Mouse (Mus musculus) skeletal muscle tissue, adult 2 months (tissue): ENCODE results near the gene Slc20a1.

Source experiments
- DNase-seq: peaks from one replicate; pipeline ENCODE4 v3.0.0-alpha.2; 2012; ENCODE audit warnings: low read depth, low spot score

Slc20a1 gene

DNA sequence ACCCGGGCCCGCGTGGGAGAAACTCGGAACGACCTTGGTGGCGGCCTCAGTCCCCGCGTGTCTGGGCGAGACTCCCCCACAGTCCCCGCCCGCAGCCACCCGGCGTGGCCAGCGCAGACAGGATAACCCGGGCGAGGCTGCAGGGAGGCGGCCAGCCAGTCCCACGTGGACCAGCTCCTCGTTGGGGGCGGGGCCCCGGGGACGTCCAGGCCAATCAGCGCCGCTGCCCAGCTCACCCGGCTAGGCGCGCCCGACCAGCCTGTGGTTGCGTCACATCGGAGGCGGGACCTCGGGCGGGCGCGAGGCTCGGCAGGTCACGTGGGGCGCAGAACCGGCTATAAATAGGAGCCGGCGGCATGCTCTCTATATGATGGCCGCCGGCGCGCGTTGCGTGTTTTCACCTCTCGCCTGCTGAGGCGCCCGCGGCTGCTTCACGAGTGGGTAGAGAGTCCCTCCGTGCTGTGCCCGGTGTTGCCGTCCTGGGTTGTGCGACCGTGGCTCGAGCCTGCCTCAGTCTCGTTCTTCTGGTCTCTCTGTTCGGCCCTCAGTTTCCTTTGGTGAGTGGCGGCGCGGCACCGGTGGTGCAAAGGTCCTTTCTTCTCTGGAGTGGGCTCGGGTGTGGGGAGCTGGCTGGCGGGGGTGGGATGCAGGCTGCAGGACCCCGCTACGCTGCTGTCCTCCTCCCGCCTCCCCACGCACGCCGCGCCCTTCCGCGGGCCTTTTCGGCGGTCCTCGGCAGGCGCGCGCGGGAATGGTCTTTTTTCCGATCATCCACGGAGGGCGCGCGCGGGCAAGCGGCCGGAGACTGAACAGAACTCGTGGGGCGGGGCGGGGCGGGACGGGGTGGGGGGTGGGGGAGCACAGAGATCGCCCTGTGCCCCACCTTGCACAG, at the start of gene Slc20a1:
Gene Slc20a1 (plus strand): TSS at position 329 of the 892 bp plus-strand sequence.
- DNase-seq, result peak; percentile 98

DNA sequence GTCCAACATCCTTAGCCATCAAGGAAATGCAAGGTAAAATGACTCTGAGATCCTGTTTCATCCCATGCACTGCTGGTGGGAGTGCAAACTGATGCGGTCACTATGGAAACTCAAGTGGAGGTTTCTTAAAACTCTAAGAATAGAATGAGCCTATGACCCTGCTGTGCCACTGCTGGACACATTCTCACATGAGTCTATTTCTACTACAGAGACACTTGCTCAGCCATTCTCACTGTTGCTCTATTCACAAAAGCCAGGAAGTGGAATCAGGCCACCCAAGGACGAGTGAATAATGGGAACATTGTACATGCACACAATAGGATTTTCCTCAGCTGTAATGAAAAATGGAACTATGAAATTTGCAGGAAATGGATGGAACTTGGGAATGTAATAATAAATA, 49.7 kb upstream of the Slc20a1 start:
- no peak for DNase-seq

DNA sequence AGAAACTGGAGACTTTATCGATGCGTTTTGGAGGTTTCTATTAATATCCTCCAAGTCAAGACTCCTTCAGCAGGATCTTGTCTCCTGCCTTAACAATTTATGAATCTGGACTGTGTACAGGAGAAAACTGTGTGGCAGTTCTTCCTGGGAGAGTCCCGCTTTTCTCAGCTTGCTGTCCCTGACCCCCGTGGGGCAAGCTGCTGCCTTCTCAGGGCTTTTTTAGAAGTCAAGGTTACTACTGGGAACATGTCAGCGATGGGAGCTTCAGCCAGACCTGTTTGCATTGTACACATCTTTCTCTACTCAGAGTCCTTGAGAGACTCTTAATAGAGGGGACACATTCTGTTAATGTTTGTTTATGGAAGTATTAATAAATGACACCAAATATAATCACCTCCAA, 48.2 kb upstream of the Slc20a1 start:
- DNase-seq, result no peak

DNA sequence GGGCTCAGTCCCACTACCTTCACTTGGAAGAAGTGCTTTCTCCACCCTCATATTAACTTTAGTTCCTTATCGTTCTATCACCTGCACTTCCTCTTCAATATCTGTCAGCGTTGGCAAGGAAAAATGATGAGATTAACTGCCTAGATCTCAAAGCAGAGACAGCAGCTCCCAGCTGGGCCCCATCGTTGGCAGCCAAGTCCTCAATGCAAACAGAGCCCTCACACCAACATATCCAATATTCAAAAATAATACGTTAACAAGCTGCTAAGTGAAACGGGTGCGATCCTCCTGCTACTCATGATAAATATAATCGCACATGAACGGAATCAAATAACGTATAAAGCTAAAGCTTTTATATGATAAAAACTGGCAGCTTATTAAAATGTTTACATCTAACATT, 47.5 kb upstream of the Slc20a1 start:
- no peak for DNase-seq

DNA sequence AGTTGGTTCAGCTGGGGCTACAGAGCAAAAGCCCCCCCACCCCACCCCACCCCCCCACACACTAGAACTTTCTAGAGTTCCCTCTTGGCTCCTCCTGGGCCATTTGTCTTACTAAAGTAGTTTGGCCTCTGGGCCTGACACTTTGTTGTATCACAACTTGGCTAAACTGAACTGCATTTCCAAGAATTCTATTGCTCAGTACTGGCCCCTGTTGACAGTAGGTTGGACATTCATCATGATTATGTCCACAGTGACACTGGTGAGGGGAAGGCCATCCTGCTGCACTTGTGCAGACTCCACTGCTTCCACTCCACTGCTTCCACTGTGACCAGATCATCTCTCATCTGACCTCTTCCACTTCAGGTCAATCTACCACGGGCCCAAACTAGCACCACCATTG, 45.8 kb upstream of the Slc20a1 start:
- DNase-seq, result no peak

DNA sequence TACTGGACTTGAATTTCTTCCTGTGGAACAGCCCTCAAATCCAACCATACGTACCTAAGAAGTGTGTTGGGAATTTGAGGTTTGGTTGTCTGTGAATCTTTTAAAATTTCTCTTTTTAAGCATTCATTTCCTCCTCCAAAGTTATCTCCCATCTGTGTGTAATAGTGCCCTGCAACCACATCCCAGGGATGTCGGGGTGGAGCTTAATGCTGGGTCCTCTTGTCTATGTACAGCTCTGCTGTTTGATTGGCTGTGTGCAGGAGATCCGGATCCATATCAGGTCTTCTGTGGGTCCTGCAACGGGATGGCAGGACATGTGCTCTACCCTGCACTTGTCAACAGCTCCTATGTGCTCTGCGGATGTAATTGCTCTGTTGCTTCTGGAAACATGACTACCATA, 33.7 kb upstream of the Slc20a1 start:
- DNase-seq, result no peak

DNA sequence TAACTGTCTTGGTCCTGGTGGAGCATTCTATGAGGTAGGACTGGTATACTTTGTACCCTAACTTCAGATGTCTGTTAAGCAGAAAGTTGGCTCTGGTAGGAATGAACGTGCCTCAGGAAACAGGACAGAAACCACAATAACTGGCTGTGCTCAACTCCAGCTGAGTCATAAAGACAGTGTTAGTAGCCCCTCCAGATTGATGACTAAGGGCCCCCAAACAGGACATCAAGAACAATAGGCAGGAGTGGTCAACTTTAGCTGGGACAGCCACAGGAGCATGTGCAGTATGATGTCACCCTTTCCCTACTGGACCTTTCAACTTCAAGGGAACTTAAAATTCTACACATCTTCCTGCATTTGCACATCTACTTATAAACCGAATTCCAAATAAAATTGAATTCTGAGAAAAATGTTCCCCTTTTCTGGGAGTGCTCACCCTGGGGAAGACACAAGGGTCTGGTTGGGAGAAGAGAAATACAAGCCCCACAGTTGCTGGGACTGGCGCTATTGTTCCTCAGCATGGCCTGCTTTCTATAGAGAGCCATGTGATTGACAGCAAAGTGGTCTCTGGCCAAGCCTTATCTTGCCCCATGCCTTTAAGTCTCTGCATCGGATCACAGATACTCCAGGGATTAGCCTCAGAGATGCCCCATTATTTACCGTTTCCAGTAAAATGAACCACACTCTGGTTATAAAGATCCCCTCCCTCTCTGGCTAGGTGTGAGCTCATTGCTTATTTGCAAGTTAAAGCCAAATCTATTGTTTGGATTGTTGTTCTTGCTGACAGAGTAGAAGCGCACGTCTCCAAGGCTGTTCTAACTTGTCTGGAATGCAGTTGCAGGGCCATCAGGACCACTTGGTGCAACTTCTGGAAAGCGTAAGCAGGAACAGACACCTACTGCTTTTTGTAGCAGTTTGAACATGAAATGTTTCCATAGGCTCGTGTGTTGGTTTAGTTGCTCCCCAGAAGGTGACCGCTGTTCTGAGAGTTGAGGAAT, 31.8 kb upstream of the Slc20a1 start:
- no peak for DNase-seq

DNA sequence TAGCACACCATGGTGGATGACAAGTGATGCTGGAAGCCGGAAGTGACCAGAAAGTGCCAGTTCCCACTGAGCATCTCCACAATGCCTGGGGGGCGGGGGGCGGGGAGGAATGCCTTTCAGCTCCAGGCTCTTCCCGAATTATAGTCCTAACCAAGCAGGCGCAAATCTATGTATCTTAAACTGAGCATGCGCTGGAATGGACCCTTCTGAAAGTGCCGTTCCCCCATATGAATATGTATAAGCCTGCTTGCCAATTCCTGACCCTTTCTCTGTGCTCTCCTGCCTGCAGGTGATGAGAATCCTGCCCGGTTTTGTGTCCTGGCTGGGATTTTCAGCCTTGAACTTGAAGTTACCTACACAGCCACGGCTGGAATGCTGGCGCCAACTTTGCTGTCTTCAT, 25.2 kb upstream of the Slc20a1 start:
- no peak for DNase-seq

DNA sequence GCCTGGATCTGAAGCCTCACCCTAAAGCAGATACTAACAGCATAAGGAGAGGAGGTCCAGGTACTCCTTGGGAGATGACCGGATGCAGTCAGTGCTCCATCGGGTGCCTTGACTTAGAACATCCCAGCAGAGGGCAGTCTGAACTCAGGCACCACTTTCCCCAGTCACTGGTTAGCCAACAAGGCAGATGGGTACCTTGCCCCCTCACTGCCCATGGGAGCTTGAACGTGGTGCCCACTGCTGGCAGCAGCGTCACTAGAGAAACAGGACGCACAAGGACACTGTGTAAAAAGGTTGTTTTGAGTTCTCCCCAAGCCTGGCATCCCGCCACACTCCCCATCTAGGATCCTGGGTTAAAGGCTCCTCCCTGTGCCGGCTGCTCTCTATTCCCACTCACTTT, 24.1 kb upstream of the Slc20a1 start:
- DNase-seq, result no peak

DNA sequence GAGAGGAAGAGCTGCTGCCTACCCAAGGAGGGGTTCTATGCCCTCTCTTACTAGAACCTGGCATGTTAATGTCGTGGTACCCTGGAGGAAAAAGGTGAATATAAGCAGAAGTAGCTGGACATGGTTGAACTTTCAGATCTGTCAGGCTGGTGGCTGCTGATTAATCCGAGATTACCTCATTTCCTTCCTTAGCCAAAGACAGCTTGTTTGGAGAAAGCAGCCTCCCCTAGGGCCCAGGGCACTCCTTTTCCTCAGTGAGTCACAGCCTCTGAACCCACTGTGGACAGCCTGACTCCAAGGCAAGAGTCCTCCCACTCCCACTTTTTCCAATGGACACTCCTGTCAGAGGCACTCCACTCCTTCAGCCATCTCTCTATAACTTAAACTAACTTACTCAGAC, 22.9 kb upstream of the Slc20a1 start:
- no peak for DNase-seq

DNA sequence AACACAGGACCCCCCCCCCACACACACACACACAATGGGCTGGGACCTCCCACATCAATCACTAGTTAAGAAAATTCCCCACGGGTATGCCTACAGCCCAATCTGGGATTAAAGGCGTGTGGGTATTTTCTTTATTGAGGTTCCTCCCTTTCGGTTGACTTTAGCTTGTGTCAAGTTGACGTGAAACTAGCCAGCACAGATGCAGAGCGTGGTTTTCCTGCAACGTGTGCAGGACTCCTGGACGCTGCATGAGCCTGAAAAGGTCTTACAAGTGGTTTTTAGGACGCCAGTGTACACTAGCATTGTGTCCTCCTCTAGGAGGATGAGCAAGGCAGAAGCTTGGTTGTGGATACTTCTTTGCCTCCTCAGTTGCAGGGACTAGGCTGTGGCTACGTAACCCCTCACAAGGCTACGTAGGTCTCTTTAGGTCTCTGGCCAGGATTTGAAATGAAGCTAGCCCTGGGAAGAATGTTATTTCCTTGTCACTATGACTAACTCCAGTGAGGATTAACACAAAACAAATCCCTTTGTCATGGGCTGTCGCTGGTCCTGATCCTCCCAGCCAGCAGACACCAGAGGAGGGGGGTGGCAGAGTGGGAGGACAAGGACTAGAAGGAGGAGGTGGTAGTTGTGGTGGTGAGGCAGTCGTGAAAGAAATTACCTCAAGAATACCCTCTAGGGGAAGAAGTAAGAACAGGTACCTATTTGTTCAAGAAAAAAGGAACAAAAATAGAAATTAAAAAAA, 21.7 kb upstream of the Slc20a1 start:
- no peak for DNase-seq

DNA sequence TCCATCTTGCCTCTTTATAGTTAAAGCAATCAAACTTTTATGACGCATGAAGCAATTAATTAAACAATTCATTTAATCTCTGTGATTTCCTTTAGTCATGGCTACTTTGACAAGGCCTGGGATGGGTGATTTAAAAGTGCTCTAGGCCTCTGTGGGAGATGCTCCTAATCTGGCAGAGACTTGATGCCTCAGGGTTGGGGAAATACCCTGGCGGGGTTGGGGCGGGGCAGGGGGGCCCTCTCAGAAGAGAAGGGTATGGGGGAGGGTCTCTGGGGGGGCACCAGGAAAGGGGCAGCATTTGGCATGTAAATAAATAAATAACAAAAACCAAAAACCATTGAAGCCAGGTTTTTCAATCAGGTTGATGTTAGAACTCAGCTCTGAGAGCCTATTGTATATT, 20.9 kb upstream of the Slc20a1 start:
- no peak for DNase-seq

DNA sequence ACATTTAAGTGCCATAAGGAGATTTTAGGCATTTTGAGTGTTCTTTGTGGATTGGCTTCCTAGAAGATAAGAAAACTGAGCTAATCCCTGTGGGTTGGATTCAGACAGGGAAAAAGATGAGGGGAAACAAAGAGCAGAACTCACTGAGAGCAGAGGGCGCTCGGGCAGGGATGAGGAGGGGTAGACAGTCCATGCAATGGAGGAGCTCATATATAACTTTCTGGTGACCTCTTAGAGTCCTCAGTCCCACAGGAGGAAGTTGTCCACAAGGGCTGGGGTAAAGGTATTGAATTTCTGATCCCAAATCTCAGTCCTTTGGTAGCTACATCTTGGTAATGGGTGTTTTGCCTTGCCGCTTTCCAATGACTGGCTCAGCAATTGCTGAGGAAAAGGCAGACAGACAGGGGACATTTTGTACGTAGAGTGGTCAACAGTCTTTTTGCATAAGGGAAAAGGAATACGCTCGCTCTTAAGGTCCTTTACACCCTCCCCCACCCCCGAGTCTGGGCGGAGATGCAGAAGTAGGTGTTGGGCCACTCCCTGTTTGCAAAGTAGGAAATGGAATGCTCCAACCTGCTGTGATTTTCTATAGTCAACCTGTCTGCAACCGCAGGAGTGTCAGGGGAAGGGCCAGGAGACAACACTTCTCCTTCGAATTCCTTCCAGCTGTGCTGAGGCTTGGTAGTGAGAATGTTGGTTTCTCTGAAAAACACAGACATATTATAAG, 20.2 kb upstream of the Slc20a1 start:
- DNase-seq, result no peak

DNA sequence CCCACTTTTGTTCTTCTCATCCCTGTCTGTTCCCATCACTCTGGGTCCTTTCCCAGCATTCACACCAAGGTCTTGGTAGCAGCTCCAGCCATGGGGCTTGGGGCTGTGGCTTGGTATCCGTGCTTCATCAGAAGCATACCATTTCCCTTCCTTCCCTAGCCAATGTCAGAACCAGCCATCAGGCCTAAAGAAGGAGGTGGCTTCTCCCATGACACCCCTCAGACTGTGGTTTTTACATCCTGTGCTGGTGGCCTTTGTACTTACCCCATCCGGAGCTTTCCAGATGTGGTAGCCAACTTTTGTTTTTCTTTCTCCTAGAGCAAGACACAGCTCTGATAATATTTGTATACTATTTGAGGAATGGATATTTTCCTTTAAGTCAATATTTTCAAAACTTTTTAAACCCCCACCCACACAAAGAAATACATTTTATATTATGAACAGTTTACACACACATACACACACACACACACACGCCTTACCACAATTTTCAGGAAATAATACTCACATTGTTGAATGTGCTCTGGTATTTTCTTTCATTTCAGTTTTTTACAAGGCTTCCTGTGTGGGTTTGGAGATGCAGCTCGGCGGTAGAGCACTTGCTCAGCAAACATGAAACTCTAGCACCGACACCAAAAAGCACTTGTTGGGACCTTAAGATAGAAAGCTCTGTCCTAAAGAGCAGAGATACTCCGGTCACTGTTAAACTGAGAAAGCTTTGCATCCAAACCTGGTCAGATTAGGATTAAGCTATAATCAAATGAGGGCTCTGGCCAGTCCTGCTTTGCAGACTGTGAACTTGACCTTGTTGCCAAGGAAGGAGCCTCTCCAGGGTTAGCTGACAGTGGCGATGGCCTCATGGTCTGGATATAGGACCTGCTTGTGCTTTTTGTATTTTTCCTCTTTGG, 18.4 kb upstream of the Slc20a1 start:
- no peak for DNase-seq

DNA sequence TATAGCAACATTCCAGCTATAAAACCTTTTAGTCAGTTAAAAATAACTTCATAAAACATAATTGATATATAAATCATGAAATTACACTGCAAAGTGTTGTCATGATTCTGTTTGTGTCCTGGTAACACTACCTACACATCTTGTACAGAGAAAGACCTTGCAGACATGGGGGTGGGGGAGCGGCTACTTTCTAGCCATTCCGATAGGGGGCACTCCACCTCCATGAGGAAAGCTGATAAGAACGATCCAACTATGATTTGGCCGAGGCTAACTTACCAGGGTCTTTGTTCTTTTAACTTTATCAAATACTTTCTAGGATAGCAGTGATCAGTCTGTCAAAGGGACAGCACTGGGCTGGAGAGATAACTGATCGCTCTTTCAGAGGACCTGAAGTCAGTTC, 17.1 kb upstream of the Slc20a1 start:
- DNase-seq, result no peak

DNA sequence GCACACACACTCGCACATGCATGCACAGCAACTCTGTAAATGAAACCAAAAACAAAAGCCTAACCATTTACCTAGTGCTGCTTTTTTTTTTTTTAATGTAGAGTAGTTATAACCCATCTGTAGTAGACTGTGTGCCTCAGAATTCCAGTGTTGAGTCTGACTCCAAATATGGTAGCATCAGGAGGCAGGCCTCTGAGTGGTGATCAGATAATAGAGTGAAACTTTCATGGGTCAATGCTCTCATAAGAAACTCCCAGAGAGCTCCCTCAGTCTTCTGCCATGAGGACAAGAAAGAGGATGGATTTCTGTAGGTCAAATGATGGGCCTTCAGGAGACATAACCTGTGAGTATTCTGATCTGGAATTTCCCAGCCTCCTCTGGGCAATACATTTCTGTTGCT, 16.2 kb upstream of the Slc20a1 start:
- DNase-seq, result no peak

DNA sequence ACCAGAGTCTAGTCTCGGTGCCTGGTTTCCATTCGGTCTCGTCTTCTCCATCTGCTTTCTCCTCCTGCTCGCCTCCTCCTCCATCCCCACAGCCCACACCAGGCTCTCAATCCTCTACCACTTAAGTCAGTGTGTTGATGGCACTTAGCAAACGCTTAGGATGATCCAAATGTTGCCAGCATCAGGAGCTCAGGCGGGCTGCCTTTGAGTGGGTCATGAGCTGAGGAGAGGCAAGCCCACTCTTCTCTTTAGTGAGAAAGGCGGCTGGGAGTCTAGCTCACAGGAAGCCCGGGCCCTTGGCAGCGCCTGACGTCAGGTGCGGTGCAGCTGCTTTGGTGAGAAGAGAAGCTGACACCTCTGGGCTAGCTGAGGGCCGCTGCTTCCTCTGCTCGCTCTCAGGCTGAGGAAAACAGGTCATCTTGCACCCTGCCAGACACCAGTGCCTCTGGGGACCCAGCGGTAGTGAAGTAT, 15.0 kb upstream of the Slc20a1 start:
- DNase-seq, result peak; percentile 36

DNA sequence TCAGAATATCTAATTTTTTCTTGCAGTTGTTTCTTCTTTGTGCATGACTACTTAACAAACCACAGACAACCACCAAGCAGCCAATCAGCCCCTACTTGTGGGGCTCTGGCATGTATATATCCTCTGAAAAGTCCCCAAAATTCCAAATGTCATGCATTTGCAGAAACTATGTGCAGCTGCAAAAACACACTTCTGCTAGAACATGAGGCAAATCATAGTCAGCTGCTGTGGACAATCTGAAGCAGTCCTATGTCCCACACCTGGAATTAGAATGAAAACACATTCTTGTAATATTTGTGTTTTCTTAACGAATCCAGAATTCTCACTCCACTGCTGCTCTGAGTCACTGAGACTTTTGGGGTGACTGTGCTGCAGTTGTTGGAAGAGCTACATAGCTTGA, 13.7 kb upstream of the Slc20a1 start:
- DNase-seq, result no peak

DNA sequence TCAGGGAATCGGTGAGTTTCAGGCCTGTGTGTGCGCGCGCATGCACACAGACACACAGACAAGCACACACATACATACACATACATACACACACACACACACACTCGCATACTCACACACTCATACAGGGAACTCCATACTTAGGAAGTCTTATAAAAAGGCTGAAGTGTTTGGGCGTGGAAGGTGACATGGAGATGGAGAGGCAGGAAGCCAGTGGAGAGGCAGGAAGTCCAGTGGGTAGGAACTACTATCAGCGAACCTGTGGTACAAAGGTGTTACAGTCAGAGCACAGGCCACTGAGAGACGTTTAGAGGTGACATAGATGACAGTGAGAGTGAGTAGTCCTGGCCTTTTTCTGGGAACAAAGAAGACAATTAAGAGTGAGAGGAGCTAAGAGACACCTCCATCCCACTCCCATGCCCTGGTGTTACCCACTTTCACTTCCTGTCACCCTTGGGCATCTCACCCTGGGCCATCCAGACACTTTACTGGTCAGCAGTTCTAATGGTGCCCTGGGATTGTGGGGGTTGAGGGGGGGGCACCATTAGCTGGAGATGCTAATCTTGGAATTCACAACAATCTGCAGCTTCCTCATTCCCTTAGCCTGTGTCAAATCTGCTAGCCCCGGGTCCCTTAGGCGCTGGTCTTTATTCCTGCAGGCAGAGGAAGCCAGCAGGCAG, 12.8 kb upstream of the Slc20a1 start:
- DNase-seq, result no peak
